Mouse (Mus musculus) CH12.LX (cell line): ENCODE results near the gene Adap1. TPM values are rescaled to one million over a fixed set of nuclear protein-coding genes. Genes with fewer than 3 reads are reported as not detected.
"Not testable (repeated sequence)": the region's sequence is repeated elsewhere in the genome, so short reads cannot be mapped to it uniquely, and the experiment has no call there.

Experiments
- DNase-seq: peaks from one replicate; pipeline ENCODE4 v3.0.0-alpha.2; 2013; ENCODE audit errors: extremely low read depth
- H3K27ac ChIP-seq: 2 replicates; pipeline ENCODE4 v1.5.1; 2012; ENCODE audit warnings: low read depth, mild to moderate bottlenecking, control low read depth, moderate library complexity; ENCODE audit not compliant: insufficient read depth
- H3K27me3 ChIP-seq: replicated peaks from 2 replicates; pipeline ENCODE3; 2012; ENCODE audit warnings: inconsistent platforms
- H3K36me3 ChIP-seq, 2 experiments: replicated peaks in 1 of 2; 2 replicates each; pipeline versions ENCODE3 to v1.6.1; 2012; ENCODE audit warnings: inconsistent platforms in 1 of 2, low read length in 1 of 2, mild to moderate bottlenecking in 1 of 2, mixed read lengths in 1 of 2, moderate library complexity in 1 of 2; ENCODE audit not compliant: control insufficient read depth in 1 of 2, insufficient read depth in 1 of 2
- H3K4me1 ChIP-seq, 2 experiments: 2 replicates each; pipeline ENCODE4 v1.6.1; 2012; ENCODE audit warnings: inconsistent platforms in 1 of 2, moderate library complexity in 1 of 2; ENCODE audit not compliant: insufficient read depth in 2 of 2, control insufficient read depth in 1 of 2
- H3K4me2 ChIP-seq: 2 replicates; pipeline ENCODE4 v1.6.1; 2012; ENCODE audit warnings: low read depth, mild to moderate bottlenecking, control low read depth; ENCODE audit not compliant: poor library complexity, insufficient read depth, severe bottlenecking
- H3K4me3 ChIP-seq, 3 experiments: fragments of 150-350 bp in 1 of 3; sonication (generic) in 1 of 3; replicated peaks in 1 of 3; 2 replicates each; pipeline versions ENCODE3 to v1.5.1; 2011 to 2012; ENCODE audit warnings: low read depth in 2 of 3, low read length in 2 of 3, mild to moderate bottlenecking in 2 of 3, moderate library complexity in 2 of 3, control low read depth in 1 of 3, improper control_type of control experiment in 1 of 3, inconsistent platforms in 1 of 3, mixed read lengths in 1 of 3; ENCODE audit not compliant: poor library complexity in 1 of 3
- H3K79me2 ChIP-seq: replicated peaks from 2 replicates; pipeline ENCODE4 v1.6.1; 2012; ENCODE audit warnings: mild to moderate bottlenecking, moderate library complexity; ENCODE audit not compliant: control insufficient read depth, poor library complexity, insufficient read depth, severe bottlenecking; ENCODE audit errors: extremely low read depth
- H3K9ac ChIP-seq: 2 replicates; pipeline ENCODE4 v1.6.1; 2012; ENCODE audit warnings: low read depth, mild to moderate bottlenecking, control low read depth, moderate library complexity; ENCODE audit not compliant: insufficient read depth
- H3K9me3 ChIP-seq: replicated peaks from 2 replicates; pipeline ENCODE3; 2012; ENCODE audit warnings: low read length, inconsistent platforms, mixed read lengths
- BHLHE40 ChIP-seq: IDR thresholded peaks from 2 replicates; pipeline ENCODE4 v1.6.1; 2011; ENCODE audit warnings: mild to moderate bottlenecking, low read depth, low read length, improper control_type of control experiment
- CTCF ChIP-seq, 2 experiments: IDR thresholded peaks in 1 of 2; conservative IDR thresholded peaks in 1 of 2; 2 replicates each; pipeline ENCODE4 v1.5.1; 2011 to 2012; ENCODE audit warnings: low read depth in 2 of 2, low read length in 2 of 2, improper control_type of control experiment in 1 of 2, inconsistent platforms in 1 of 2, mild to moderate bottlenecking in 1 of 2, moderate library complexity in 1 of 2
- E2F4 ChIP-seq: IDR thresholded peaks from 2 replicates; pipeline ENCODE4 v1.6.1; 2011; ENCODE audit warnings: low read depth, low read length, improper control_type of control experiment; ENCODE audit not compliant: insufficient replicate concordance
- ELF1 ChIP-seq: IDR thresholded peaks from 2 replicates; pipeline ENCODE4 v1.6.1; 2014; ENCODE audit warnings: low read depth, mild to moderate bottlenecking, inconsistent platforms, low read length, improper control_type of control experiment
- EP300 ChIP-seq: IDR thresholded peaks from 2 replicates; pipeline ENCODE4 v1.6.1; 2011; ENCODE audit warnings: low read length, improper control_type of control experiment
- ETS1 ChIP-seq: conservative IDR thresholded peaks from 2 replicates; pipeline ENCODE4 v1.6.1; 2012; ENCODE audit warnings: low read depth, mild to moderate bottlenecking, inconsistent platforms, low read length, improper control_type of control experiment, moderate library complexity
- GABPA ChIP-seq: IDR thresholded peaks from 2 replicates; pipeline ENCODE4 v1.6.1; 2012; ENCODE audit warnings: low read depth, low read length, improper control_type of control experiment, inconsistent platforms; ENCODE audit not compliant: insufficient replicate concordance
- IRF4 ChIP-seq: IDR thresholded peaks from 2 replicates; pipeline ENCODE4 v1.6.1; 2014; ENCODE audit warnings: low read depth, mild to moderate bottlenecking, inconsistent platforms, low read length, improper control_type of control experiment
- JUND ChIP-seq: conservative IDR thresholded peaks from 2 replicates; pipeline ENCODE4 v1.6.1; 2011; ENCODE audit warnings: low read depth, low read length, improper control_type of control experiment
- MAFK ChIP-seq: IDR thresholded peaks from 2 replicates; pipeline ENCODE4 v1.6.1; 2011; ENCODE audit warnings: low read length, improper control_type of control experiment; ENCODE audit not compliant: insufficient replicate concordance
- MEF2A ChIP-seq: IDR thresholded peaks from 2 replicates; pipeline ENCODE4 v1.6.1; 2014; ENCODE audit warnings: low read depth, mild to moderate bottlenecking, inconsistent platforms, low read length, improper control_type of control experiment, borderline replicate concordance
- MXI1 ChIP-seq: IDR thresholded peaks from 2 replicates; pipeline ENCODE4 v1.6.1; 2011; ENCODE audit warnings: mild to moderate bottlenecking, low read depth, low read length, improper control_type of control experiment
- NELFE ChIP-seq: IDR thresholded peaks from 2 replicates; pipeline ENCODE4 v1.6.1; 2011; ENCODE audit warnings: low read depth, low read length, improper control_type of control experiment
- PAX5 ChIP-seq: IDR thresholded peaks from 2 replicates; pipeline ENCODE4 v1.6.1; 2012; ENCODE audit warnings: low read length, inconsistent platforms, mixed read lengths
- POLR2AphosphoS2 ChIP-seq: IDR thresholded peaks from 2 replicates; pipeline ENCODE4 v1.6.1; 2011; ENCODE audit warnings: low read depth, low read length, improper control_type of control experiment
- RAD21 ChIP-seq: IDR thresholded peaks from 2 replicates; pipeline ENCODE4 v1.6.1; 2011; ENCODE audit warnings: low read depth, mild to moderate bottlenecking, low read length, improper control_type of control experiment, moderate library complexity
- ZC3H11A ChIP-seq: IDR thresholded peaks from 2 replicates; pipeline ENCODE4 v1.6.1; 2012; ENCODE audit warnings: low read depth, mild to moderate bottlenecking, inconsistent platforms, low read length, improper control_type of control experiment
- ZKSCAN1 ChIP-seq: IDR thresholded peaks from 2 replicates; pipeline ENCODE4 v1.6.1; 2012; ENCODE audit warnings: low read depth, inconsistent platforms, low read length, improper control_type of control experiment, borderline replicate concordance
- dilution Hi-C: fragments of 300-500 bp; cut with MboI; formaldehyde crosslinking; loops from 2 replicates; pipeline ENCODE4 v1.14.3; 2020; ENCODE audit warnings: low sequenced_read_pairs; ENCODE audit not compliant: extremely low pct_unique_long_range_greater_than_20kb, extremely low pct_ligation_motif_present
- in situ Hi-C: fragments of 300-500 bp; cut with MboI; formaldehyde crosslinking; loops from 3 replicates; pipeline ENCODE4 v1.14.3; 2019; ENCODE audit warnings: low sequenced_read_pairs, low pct_ligation_motif_present, low pct_unique_long_range_greater_than_20kb, mixed read lengths
- polyA plus RNA-seq: library from polyadenylated mRNA; unstranded; fragments of >175 nt; gene quantifications from 2 replicates; pipeline ENCODE4 v1.2.1, GENCODE M21; 2012; ENCODE audit warnings: low read depth; ENCODE audit not compliant: insufficient read length
- total RNA-seq, 2 experiments: library from RNA; depleted of rRNA; stranded (reverse); fragments of 300-350 nt in 1 of 2; fragments of >200 nt in 1 of 2; gene quantifications; 2 replicates each; pipeline ENCODE4 v1.2.3; 2012 to 2014

The Adap1 gene
- total and polyA plus RNA-seq, 3 experiments: 53.9 to 73.2 (median 70.7) TPM

DNA sequence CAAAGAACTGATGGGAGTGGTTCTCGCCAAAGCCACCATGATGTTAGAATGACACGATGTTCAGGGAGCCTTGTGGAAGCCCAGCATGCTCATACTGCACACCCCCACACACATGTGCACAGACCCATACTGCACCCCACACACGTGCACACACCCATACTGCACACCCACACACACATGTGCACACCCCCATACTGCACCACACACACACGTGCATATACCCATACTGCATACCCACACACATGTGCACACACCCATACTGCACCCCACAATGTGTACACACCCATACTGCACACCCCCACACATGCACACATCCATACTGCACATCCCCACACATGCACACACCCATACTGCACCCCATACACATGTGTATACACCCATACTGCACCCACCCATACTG, 10.2 kb upstream of the Adap1 start:
- Histone ChIP-seq H3K9ac (no peak overlapping the region), H3K4me1 (peaks cover 0 to 15% of the 10 kb centered on the region in 2 experiments; a peak in 2 of 4 replicates)
- TF ChIP-seq ETS1: no peak
- no peak for TF ChIP-seq E2F4
- TF ChIP-seq NELFE: no peak
- TF ChIP-seq ELF1: no peak
- no peak for TF ChIP-seq RAD21
- TF ChIP-seq PAX5: no peak
- no peak for TF ChIP-seq POLR2AphosphoS2
- no peak for TF ChIP-seq MAFK
- no peak for TF ChIP-seq IRF4
- TF ChIP-seq, all 38 proteins: peak for 0
- no peaks in the 10 kb centered on the region for H3K27me3 ChIP-seq
- no peaks in the 10 kb centered on the region for H3K79me2 ChIP-seq
- dilution Hi-C loops (no loop called here), in situ Hi-C loops (no loop called here)
- H3K9me3 ChIP-seq: no peaks in the 10 kb centered on the region
- H3K4me2 ChIP-seq: no peak overlapping the region
- no peak overlapping the region for H3K27ac ChIP-seq
- peaks cover 39 to 57% of the 10 kb centered on the region in 2 experiments for H3K36me3 ChIP-seq
- H3K4me3 ChIP-seq: no peak overlapping the region
- DNase-seq: no peak

DNA sequence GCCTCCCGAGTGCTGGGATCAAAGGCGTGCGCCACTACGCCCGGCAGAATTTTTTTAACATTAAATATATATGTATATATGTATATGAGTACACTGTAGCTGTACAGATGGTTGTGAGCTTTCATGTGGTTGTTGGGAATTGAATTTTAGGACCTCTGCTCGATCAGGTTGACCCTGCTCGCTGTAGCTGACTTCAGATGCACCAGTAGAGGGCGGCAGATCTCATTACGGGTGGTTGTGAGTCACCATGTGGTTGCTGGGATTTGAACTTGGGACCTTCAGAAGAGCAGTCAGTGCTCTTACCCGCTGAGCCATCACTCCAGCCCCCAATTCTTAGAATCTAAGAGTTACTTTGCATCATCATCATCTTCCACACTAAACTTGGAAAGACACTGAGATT, 9.0 kb upstream of the Adap1 start:
- dilution Hi-C loops, H3K4me3 ChIP-seq, H3K27me3 ChIP-seq, DNase-seq, H3K27ac ChIP-seq, H3K79me2 ChIP-seq, H3K9ac ChIP-seq, H3K9me3 ChIP-seq, H3K4me2 ChIP-seq, in situ Hi-C loops: not testable (repeated sequence)
- peak in 1 of 2 experiments; percentile 26; a peak in 2 of 4 replicates for TF ChIP-seq CTCF (conservative IDR thresholded peaks at IDR 0.05 in 1 of 2, IDR thresholded peaks at IDR 0.05 in 1 of 2; ENCODE audit: low read depth in 2 of 2, low read length in 2 of 2)
- Histone ChIP-seq H3K36me3 (peaks cover 29 to 44% of the 10 kb centered on the region in 2 experiments), H3K4me1 (peaks cover 0 to 14% of the 10 kb centered on the region in 2 experiments; a peak in 2 of 4 replicates)

DNA sequence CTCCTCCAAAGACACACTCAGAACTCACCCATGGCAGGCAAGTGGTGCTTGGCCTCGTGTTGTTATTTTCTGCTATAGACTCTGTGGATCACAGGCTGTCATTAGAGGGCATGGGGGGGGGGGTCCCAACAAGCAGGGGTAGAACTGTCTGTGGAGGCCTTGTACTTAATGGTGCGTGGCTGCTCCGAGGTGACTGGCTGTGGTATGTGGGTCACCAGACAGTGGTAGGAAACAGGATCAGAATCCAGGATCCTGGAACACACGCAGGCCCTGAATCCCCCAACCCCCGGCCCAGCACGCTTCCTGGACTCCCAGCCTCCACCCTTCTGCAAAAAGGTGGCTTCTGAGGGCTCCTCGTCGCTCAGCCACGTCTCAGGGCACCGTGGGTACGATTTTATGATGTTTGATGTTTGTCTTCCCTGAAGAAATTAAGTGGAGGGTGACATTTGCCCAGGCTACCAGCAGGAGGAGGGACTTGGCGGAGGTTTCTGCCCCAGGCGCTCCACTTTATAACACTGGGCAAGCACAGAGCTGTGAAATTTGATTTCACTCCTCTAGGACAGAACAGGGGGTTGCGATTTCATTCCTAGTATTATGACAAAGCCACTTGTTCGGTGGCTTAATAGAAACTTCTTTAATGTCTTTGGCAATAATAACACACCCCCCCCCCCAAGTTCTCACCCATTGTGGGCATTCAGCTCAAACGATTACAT, 8.0 kb upstream of the Adap1 start:
- TF ChIP-seq JUND (no peak), EP300 (no peak), ZKSCAN1 (no peak), MXI1 (no peak), ZC3H11A (no peak), MEF2A (no peak), BHLHE40 (no peak), GABPA (no peak), MAFK (no peak)
- TF ChIP-seq, all 38 proteins: peak for 0
- dilution Hi-C loops: no loop called here
- no peak for DNase-seq
- H3K4me1 ChIP-seq: peaks cover 0 to 9% of the 10 kb centered on the region in 2 experiments; a peak in 2 of 4 replicates
- H3K36me3 ChIP-seq: peaks cover 19 to 35% of the 10 kb centered on the region in 2 experiments
- H3K4me3 ChIP-seq: no peak overlapping the region
- H3K27ac ChIP-seq: no peak overlapping the region
- in situ Hi-C loops: no loop called here
- no peak overlapping the region for H3K9ac ChIP-seq
- no peaks in the 10 kb centered on the region for H3K79me2 ChIP-seq
- no peaks in the 10 kb centered on the region for H3K9me3 ChIP-seq
- no peak overlapping the region for H3K4me2 ChIP-seq
- no peaks in the 10 kb centered on the region for H3K27me3 ChIP-seq
